Mouse (Mus musculus) testis, postnatal 10 days (tissue): Measurements from ENCODE around the gene Pakap.

Experiments
- DNase-seq: peaks from one replicate; pipeline ENCODE4 v3.0.0; 2021; ENCODE audit warnings: low spot score

Gene Pakap

GRCm38 (mm10) chr4:57719370-57719769 is 151.4 kb downstream of the Pakap start:
- no peak for DNase-seq

DNA sequence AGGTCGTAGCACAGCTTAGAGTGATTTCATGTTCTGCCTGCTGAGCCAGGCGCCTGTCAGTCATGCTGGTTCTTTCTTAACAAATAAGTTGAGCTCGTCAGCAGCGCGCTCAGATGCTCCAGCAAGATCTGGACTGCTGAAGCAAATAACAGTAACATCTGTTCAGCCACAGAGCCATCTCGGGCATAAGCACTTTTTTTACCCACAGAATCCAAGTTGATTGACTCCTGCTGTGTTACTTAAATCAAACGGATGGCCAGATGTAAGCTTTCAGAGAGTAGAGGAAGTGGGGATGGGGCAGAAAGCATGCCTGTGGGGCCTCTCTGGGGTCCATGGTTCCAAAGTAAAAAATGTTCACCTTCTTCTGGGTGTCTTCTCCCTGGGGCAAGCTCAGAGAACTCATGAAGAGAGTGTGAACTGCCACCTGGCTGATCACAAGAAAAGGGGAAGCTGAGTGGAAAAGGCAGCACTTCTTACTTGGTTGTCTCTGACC is 152.9 kb downstream of the Pakap start:
- no peak for DNase-seq

- DNase-seq: no peak
These were observed 154.3 kb downstream of the Pakap start for GRCm38 (mm10) chr4:57722296-57722695.

DNA sequence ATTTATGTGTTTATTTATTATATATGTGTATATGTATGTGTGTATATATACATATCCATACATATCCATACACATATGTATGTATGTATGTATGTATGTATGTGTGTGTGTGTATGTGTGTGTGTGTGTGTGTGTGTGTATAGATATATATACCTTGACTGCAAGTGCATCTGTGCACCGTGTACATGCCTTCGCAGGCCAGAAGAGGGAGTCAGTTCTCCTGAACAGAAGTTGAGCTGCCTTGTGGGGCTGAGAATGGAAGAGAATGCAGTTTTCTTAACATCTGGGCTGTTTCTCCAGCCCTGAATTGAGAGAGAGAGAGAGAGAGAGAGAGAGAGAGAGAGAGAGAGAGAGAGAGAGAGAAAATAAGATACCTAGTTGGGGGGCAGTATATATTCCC is 155.7 kb downstream of the Pakap start:
- DNase-seq: no peak

- DNase-seq: no peak
These were observed 157.6 kb downstream of the Pakap start for GRCm38 (mm10) chr4:57725569-57725968.

DNA sequence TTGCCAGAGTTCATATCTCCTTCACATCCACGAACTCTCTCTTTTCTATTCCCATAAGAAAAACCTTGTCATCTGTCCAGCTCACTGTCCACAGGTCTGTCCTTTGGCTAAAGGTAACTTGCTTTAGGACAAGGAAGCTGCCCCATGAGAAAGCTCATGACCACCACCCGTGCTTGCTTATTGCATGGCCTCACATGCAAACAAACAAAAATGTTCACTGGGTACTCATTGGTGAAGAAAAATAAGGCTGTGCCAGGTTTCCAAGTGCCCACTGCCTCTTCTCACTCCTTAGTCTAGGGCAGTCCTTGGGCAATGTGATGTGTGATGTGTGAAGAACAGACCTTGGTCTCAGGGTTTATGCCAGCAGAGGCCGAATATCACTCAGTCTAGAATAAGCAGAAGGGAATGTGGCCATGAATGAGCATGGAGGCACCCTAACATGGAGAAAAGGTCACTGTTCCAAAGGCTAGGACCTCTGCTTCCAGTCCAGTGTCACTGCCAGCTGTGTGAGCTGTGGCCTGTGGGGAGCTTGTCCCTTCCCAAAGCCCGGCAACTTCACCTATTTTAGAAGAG is 160.7 kb downstream of the Pakap start:
- no peak for DNase-seq

DNA sequence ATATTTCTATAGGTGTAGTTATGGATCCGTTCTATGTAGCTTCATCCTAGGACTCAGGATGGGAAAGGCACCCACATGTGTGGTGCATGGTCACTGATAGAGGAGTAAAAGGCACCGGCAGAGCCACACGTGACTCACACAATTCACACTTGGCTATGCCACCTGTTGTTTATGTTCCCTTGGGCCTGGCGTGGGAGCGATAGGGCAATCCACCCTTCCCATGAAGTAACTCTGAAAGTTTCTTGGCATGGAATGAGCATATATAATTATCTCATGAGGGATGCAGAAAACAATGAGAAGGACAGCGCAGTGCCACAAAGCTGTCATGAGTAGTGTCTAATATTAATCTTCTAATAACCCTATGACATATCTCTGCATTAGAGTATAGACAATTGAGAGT is 162.1 kb downstream of the Pakap start:
- no peak for DNase-seq

DNA sequence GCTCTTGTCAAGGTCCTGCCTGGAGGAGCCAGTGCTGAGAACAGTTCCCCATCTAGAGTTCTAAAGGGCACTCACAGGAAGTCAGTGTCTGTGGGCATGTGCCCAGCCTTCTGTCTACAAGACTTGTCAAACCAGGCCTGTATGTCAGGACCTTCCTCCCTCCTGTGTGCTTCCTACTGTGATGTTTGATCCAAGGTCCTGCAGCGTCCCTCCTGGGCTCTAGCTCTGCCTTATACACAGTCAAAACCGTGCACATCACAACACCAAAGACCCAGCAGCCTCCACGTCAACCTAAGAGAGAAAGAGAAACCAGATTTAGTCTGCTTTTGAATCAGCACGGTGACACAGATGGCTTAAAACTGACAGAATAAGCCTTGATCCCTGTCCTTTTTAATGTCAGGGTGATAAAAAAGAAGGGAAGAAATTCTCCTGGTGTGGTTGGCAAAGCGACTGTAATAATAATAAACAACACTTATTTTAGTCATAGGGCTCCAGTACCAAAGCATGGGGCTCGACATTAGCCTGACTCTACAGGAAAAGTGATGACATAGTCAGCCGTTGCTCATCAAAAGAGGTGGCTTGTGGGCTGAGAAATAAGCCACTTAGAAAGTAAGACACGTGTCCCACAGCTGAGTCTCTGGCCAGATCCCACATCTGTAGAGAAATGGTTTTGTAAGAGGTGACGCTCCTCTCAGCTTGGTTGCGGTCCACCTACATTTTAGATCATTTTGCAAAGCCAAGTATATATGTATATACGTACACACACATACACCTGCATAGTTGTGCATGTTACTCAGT is 163.0 kb downstream of the Pakap start:
- no peak for DNase-seq

GRCm38 (mm10) chr4:57732351-57732750 is 164.4 kb downstream of the Pakap start:
- no peak for DNase-seq

GRCm38 (mm10) chr4:57733445-57733844 is 165.5 kb downstream of the Pakap start:
- peak; percentile 65 for DNase-seq

DNA sequence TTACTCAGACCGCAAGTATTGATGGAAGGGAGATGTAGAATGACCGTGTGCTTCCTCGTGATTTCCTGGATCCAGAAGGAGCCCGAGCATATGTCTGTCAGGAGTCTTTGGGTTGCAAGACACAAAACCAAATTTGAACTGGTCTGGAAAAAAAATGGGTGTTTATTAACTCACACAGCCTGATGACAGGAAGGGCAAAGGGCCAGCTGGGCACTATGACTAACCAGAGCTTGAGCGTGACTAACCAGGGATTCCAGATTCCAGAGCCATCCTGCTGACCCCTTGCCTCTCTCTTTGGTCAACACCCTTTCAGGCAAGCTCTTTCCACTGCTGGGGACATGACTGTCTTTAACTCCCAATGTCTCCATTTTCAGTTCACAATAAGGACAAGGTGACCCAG is 167.4 kb downstream of the Pakap start:
- DNase-seq: no peak

DNA sequence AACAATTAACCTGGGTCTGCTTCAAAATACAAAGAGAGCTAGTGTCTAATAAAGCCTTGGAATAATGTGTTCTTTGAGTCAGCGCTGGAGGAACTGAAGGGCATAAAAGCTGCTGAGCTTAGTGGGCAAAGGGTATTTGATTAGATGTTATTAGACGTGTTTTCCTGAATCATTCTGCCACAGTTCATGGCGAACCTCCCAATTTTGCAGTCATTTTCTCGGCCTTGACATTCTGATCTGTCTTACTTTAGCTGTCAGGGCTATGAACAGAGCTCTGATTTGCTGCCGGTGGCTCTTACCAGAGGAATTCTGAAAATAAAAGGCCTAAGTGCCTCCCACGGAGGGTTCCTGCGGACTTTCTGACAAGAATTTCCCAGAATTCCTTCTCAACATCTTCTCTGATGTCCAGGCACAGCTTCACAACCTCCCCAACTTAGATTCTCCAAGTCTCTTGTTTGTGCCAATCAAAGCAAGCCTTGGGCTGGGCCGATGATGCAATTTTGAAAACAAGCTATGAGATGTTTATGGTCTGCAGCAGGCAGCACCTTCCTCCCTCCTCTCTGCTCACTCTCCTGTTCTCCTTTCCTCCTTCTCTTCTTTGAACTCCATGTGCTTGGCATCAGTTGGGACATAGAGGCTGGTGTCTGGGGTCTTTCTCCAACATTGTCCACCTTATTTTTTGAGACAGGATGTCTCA is 171.0 kb downstream of the Pakap start:
- DNase-seq: no peak

- no peak for DNase-seq
These were observed 175.4 kb downstream of the Pakap start for GRCm38 (mm10) chr4:57743325-57743929.

DNA sequence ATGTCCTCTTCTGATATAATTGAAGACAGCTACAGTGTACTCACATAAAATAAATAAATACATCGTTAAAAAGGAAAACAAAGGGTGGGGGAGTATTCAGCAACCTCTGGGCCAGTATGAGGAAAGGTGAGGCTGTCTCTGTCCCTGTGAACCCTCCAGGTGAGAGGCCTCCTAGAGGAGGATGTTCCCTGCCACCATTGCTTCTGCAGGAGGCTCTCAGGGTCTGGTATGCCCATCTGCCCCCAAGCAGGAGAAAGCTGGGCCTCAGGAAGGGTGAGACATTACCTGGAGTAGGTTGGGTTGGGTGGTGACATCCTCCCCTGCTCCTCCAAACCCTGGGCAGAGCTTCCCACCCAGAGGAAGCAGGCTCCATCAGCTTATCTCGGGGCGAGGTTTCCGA is 182.7 kb downstream of the Pakap start:
- DNase-seq: no peak

DNA sequence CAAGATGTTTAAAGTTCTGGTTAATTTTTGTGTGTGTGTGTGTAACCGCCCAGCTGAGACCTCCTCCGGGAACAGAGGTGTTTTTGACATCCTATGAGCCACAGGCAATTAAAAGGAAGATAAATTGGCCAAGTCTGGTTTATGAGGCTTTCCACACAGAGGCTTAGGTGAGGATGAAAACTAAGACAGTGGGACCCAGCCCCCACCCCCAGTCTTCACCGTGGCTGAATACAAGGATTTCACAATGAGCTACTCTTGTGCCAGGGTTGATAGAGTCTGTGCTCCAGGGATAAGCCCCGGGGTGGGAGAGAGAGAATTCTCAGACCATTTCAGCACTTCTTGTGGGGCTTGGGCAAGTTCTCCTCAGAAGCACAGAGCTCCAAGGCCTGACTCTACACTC is 183.1 kb downstream of the Pakap start:
- DNase-seq: no peak

- DNase-seq: no peak
These were observed 183.6 kb downstream of the Pakap start for GRCm38 (mm10) chr4:57751566-57751965.

GRCm38 (mm10) chr4:57755085-57755484 is 187.1 kb downstream of the Pakap start:
- no peak for DNase-seq

GRCm38 (mm10) chr4:57757997-57758396 is 190.0 kb downstream of the Pakap start:
- DNase-seq: no peak

- DNase-seq: no peak
These were observed 194.4 kb downstream of the Pakap start for GRCm38 (mm10) chr4:57762424-57762823.

GRCm38 (mm10) chr4:57764392-57764791 is 196.4 kb downstream of the Pakap start:
- no peak for DNase-seq

DNA sequence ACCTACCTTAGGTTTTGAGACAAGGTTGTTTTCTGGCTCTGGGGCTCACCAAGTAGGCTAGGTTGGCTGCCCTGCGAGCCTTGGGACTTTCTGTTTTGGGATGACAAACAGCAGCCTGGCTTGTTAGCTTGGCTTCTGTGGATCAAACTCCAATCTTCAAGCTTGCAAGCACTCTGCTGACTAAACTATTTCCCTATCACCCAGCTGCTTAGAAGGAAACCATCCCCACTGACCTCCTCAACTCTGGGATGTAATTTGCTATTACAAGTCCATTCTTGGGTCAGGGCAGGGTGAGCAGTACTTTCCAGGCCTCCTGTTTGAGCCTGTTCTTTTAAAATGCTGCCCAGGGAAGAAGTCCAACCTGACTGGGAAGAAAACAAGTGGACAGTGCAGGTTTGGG is 196.9 kb downstream of the Pakap start:
- DNase-seq: no peak

- DNase-seq: no peak
These were observed 197.8 kb downstream of the Pakap start for GRCm38 (mm10) chr4:57765806-57766205.

GRCm38 (mm10) chr4:57769007-57769406 is 201.0 kb downstream of the Pakap start:
- DNase-seq: no peak
